Mouse (Mus musculus): ENCODE results near the gene Mier3.

Gene Mier3

DNA sequence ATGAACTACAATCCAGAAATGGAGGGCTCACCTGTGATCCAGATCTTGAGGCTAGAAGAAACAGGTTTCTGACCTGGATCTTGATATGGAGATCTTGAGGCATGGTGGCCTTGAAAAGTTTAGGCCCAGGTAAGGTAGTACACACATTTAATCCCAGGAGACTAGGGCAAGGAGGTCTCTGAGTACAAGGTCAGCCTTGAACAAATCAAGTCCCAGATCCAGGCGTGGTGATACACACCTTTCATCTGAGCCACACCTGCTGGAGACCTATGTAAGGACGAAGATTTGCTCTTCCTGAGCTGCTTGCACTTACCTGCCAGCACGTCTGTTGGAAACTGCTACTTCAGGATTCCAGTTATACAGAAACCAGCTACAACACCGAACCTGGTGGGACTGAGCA, at the start of gene Mier3:
TSS of gene Mier3 (plus strand) at position 301 of the 400 bp plus-strand sequence.
- no peak for DNase-seq (ENCODE audit: inconsistent ontology term)

DNA sequence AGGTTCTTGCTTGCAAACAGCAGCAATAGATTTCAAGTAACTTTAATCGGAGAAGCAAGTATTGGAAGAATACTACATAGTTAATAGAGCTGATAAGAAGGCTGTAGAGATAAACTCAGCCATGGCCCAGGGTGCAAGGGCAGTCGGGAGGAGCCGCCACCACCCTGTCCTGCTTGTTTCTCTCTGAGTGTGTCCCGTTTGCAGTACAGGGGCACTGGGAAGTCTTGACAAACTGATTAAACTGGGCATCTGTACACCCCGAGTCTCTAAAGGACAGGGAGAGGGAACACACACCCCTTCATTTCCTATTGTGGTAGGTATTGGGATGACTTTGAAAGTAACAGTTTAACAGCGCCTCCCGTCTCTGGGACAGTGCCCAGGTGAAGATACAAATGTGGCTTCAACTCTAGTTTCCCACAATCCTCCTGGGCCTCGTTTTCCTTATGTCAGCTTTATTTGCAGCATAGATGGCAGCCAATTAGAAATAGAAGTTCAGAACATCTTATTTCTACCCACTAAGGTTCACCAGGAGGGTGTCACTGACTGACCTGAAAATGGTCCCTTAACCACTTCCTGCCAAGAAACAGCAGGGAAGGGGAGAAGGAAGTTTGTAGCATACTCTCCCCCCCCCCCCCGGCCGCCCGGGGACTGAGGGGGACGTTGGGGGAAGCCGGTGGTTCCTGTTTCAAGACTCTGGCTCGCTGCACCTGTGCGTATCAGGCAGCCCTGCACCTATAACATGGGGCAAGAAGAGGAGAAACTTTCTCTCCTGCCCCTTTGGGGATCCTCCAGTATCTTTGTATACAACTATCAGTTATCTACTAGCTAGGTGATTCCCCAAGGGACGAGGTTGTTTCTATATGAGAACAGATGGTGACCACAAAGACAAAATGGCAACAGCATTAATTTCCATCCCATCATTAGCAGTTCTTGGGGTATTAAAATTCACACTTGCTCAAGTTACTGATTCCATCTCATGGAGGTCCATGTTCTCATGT, 46.3 kb upstream of the Mier3 start:
- DNase-seq (ENCODE audit: inconsistent ontology term), result no peak

DNA sequence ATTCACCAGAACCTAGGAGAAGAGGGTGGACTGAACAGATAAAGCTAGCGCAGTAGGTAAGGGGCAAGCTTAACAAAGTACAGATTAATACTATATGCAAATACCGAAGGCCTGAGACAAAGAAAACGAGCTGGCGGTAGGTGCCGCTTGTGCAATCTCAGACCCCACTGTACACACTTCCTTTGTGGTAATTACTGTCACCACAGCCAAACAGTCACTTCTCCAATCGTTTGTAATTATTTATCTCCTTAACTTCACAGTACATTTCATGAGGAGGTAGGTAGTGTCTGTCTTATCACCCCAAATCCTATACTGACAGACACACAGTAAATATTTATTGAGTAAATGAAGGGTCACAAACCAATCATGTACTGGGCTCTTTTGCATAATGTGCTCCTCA, 40.5 kb upstream of the Mier3 start:
- DNase-seq (ENCODE audit: inconsistent ontology term), result no peak

DNA sequence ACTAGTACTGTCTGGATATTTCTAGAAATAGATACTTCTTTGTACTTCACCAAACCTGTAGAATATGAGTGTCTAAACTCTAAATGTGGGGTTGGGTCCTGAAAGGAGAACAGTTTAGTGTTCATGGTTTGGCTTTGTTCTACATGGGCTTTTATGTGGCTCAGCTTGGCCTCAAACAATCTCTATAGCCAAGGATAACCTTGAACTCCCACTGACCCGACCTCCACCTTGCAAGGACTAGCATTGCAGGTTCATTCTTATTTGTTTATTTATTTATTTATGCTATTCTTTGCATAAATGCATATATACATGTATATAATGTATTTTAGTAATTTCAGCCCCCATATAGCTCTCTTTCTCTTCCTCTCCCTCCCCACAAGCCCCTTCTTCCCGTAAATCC, 37.1 kb upstream of the Mier3 start:
- DNase-seq (ENCODE audit: inconsistent ontology term), result no peak

DNA sequence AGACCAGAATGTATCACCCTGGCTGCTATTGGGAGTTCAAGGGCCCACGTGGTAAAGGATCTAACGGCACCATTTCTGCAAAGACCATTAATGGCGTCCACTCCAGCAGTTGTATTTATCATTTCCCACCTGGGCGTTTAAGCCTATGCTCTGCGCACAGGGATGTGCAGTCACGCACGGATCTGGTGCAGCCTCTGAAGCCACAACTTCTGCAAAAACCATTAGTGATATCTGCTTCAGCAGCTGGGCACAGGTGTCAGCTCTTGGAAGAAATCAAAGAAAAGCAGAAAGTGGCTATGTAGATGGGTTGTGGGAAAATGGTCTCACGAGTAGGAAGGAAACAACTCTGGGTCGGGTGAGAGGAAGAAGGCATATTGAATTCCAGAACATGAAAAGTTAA, 34.6 kb upstream of the Mier3 start:
- DNase-seq (ENCODE audit: inconsistent ontology term), result no peak

DNA sequence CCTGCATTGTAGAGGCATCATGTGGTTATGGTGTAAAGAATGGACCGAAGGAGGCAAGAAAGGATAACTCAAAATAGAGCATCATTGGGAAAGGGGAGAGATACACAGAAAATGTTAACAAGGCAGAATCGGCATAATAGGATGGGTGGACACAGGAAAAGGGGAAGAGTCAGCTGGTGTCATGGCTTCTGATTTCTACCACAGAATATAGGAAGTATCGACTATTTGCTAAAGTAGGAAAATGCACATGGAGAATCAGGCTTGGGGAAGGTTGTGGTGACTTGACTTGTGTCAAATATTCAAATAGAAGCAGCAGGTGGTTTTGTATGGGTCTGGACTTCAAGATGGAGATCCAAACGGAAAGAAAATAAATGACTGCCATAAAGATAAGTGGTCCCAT, 33.5 kb upstream of the Mier3 start:
- DNase-seq (ENCODE audit: inconsistent ontology term), result no peak

DNA sequence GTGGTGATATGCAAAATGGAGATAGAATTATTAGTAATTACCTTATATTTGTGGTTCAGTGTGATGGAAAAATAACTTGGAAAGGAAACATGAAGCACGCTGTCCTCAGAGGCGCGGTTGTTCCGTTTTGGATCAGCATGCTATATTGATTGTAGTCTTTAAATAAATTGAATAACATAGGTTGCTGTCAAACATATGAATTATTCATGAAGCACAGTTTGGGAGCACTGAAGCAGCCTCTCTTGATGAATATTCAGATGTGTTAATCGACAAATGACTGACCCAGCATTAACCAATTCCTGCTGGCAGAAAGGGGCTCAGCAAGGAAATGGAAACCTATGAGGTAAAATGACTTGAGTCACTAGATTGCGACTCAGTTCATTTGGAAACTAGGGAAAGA, 29.8 kb upstream of the Mier3 start:
- DNase-seq (ENCODE audit: inconsistent ontology term), result no peak

DNA sequence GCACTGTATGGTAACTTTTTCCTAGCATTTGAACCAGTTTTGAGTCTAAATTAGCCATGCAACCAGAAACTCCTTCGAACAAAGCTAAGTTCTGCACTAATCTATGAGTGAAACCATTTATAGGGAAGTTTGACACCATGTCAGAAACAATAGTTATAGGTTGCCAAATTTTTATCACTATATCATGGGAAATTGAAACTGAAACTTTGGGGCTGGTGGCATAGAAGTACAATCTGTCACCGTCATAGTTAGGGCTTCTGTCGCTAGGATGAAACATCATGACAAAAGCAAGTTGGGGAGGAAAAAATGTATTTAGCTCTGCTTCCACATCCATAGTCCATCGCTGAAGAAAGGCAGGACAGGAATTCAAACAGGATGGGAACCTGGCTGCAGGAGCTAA, 25.5 kb upstream of the Mier3 start:
- no peak for DNase-seq (ENCODE audit: inconsistent ontology term)

DNA sequence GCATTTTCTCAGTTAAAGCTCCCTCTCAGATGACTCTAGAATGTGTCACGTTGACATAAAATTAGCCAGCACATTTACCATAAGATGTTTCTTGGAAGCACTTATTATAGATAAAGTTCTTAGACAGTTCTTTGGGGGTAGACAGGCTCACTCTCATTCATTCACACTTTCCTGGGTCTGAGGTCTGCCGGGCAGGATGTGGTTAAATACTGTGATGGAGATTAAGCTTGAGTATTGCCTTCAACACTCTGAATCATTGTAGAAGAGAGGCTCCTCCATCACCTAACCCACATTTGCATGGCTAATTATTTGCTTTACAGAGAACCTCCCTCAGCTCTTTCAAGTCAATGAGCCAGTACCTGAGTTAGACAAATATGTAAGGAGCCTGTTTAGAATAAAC, 24.9 kb upstream of the Mier3 start:
- DNase-seq (ENCODE audit: inconsistent ontology term), result no peak

DNA sequence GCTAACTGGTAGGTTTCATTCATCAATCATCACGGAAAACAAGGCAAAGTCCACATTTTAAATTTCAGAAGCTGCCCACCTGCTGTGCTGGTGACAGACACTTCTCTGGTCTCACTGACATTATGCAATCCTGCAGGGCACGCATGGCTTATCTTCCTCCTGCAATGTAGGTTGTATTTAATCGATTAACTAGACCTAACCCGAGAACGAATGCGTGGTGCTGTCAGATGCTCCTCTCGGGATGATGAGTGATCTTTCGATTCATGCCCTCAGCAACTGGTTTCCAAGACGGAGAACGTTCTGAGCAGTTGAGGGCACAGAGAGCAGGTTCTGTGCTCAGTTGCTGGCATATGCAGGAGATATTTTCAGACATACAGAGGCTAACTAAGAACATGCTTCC, 24.5 kb upstream of the Mier3 start:
- DNase-seq (ENCODE audit: inconsistent ontology term), result no peak

DNA sequence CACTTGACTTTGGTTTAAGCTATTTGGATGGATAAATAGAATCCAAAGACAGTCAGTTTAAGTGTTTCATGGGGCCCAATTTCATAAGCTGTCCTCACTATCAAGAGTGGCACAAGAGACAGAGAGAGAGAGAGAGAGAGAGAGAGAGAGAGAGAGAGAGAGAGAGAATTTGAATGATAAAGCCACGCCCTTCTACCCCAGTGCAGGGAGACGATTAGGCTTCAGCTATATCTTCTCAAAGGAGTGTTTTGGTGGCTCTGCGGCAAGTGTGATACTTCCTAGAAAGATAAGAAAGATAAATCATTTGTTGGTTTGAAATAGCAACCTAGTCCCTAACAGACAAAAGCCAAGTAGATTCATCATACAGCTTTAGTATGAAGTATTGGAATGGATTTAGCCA, 24.0 kb upstream of the Mier3 start:
- DNase-seq (ENCODE audit: inconsistent ontology term), result no peak

DNA sequence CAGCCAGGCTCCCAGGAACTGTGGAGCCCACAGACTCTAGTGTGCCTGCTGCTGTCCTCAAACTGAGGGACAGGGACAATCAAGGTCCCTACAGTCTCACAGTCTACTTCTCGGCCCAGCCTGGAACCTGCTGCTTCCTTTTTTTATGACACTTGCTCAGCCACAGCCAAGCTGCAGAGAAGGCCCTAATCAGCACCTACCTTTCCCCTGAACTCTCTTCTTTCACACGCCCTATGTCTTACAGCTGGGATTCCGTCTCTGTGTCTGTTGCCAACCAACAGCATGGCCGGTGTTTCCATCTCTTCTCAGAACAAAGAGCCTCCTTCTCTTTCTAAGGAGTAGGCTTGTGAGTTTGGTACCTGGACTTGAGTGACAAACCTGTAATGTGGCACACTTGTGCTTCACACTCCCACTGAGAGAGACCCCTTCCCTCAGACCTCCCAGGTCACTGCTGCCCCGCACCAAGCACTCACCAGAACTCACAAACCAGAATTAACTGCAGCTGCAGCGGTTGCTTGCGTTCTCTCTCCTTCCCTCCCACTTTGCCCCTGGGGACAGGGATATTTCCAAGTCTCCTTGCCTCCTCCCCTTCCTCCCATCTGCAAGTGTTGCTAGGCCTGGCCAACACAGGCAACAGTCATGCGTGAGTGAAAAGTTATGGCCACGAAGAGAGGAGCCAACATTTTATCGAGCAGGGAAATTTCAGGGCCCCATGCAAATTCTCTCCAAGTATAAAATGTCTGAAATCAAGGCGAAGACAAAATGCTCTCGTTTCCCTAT, 22.1 kb upstream of the Mier3 start:
- DNase-seq (ENCODE audit: inconsistent ontology term), result no peak

DNA sequence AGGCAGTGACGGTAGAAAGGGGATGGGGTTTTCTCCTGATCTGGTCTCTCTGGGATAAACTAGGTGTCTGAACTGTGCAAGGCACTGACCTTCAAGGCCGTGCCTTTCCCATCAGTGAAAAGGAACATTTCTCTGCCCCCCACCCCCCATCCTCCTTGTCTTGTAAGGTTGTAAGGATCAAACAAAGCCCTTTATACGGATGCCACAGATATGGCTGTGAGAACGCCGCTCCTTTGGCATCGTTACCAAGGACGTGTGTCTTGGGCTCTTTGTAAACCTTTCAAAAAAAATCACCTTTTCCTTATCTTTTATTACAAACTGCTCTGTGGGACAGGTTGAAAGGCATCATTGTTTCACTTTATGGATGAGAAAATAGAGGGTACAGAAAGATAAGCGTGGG, 21.3 kb upstream of the Mier3 start:
- no peak for DNase-seq (ENCODE audit: inconsistent ontology term)

DNA sequence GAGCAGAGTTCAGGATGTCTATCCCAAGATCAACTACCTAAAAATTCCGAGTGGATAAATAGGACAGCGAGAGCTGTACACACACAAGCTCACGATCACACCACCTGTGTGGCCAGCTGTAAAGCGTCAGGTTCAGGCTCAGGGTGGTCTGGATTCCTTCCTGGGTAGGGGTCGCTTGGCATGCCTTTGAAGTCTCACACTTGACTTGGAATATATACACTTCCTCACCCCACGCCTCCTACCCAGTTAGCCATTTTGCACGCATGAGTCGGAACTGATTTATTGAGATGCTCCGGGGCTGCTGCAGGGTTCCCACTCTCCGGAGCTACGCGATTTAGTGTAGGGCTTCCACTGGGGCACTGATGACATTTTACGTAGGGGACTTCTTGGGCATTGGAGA, 20.7 kb upstream of the Mier3 start:
- DNase-seq (ENCODE audit: inconsistent ontology term), result no peak

DNA sequence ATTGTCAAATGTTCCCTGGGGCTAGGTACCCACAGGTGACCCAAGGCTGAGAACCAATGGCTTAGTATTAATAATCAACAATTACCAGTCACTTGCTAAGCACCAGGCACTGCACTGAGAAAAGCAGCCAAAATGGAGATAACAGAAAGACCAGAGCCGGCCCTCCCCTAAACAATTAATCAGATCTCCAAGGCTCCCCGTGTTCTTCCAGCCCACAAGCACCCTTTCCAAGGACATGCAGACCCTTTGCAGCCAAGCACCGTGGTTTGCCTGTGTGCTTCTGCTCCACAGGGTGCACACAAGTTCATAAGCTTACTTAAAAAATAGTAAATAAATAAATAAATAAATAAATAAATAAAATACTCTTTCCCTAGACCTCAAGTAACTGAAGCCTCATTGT, 20.2 kb upstream of the Mier3 start:
- no peak for DNase-seq (ENCODE audit: inconsistent ontology term)

DNA sequence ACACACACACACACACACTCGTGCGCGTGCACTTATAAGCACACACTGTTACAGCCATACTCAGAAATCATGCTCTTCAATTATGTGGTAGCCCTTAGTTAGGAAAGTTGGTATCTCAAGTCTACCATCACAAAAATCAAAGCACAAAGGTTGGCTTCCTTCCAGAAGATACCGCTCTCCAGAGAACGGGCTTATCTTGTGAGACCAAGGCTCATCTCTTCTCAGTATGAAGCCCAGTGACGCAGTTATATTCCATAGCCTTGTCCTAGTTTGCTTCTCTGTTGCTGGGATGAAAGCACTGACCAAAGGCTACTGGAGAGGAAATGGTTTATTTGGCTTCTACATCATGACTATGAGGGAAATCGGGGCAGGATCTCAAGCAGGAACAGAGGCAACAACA, 12.8 kb upstream of the Mier3 start:
- no peak for DNase-seq (ENCODE audit: inconsistent ontology term)

DNA sequence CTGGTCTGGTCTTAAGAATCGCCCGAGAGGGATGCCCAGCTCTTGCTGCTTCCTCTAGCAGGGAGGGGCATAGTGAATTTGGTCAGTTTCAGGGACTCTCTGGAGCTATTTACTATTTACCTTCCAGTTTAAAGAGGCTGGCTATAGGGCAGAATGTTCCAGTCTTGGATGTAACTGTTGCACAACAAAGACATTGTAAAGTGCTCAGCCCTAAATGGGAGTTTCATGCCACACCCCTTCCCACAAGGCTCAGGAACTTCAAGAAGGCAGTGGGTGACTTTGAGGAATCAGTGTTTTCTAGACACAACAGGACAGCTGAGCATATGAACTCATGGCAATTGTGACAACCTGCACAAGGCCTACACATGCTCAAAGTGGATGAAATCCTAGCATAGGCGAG, 3.9 kb upstream of the Mier3 start:
- DNase-seq (ENCODE audit: inconsistent ontology term), result no peak

DNA sequence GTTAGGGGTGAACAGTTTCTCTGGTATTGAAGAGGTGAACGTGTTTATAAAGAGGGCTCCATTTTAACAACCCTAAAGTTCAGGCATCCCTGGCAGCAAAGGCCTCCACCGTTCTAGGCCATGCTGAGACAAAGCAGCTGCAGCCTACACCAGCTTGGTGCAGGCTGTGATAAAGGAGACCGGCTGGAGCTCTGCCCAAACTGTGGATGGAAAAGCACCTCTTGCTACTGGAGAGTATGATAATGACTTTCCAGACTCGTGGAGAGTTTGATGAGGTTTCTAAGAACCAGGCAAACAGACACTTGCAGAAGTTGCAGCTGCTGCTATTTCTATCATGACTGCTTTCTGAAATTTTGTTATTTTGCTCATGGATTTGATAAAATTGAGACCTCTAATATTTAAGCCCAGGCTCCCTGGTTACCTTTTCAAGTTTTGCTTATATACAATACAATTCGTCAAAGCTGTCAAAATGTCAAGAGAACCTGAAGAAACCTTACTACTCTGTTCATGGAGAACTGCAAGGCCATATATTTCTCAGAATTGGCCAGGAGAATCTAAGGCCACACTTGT, 3.4 kb downstream of the Mier3 start:
- DNase-seq (ENCODE audit: inconsistent ontology term), result no peak

DNA sequence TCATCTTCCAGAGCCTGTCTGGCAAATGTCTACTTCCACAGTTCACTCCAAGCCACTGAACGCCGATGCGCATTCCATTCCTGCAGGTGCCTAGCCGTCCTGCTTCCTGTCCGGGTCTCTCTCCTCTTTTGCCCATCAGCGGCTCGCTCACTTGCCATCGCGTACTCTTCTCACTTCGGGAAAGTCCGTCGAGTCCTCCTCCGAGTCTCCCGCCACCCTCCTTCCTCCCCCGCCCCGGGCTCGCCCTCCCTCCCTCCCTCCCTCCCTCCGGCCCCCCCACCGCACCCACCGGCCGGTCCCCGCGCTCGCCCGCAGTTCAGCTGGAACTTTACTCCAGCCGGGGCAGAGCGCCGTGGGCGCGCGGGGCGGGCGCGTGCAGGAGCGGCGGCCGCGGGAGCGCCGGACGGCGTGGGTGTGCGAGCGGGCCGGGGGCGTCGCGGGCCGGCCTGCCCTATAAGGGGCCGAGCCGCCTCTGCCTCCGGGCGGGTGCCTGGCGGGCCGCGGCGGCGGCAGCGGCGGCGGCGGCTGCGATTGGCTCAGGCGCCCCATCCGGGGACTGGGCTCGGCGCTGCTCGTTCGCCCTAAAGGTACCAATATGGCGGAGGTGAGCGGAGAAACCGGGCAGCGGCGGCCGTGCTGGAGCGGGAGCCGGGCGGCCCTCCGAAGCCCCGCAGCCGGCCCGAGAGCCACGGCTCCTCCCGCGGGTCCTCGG, 5.1 kb downstream of the Mier3 start:
- peak; percentile 94 for DNase-seq (ENCODE audit: inconsistent ontology term)

DNA sequence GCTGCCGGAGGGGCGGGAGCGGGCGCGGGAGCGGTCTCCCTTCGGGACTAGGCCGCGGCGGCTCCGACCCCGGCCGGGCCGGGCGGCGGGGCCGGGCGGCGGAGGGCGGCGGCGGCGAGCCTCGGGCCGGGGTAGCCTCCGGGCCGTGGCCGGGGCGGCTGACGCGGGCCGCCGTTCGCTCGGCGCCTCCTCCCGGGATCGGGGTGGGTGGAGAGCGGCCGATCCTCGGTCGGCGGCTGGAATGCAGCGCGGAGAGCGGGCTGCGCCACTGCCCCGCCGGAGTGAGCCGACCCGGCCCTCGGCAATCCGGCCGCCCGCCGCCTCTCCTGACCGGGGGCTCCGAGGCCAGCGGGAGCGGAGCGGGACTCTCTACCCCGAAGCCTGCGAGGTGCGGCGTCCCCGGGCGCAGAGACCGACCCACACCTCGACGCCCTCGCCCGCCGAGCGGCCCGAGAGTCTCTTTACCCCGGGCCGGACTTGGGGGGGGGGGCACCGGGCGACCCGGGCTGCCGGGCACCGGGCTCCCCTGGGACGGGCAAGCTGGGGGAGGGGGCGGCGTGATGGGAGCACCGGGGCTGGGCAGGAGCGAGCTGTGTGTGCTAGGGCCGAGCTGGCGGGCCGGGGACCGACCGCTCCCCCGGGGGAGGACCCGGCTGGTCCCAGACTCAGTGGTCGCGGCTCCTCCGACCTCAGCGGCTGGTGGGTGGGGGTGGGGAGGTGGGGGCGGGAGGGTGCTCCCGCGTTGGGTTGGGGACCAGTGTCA, 5.9 kb downstream of the Mier3 start:
- peak; percentile 46 for DNase-seq (ENCODE audit: inconsistent ontology term)

DNA sequence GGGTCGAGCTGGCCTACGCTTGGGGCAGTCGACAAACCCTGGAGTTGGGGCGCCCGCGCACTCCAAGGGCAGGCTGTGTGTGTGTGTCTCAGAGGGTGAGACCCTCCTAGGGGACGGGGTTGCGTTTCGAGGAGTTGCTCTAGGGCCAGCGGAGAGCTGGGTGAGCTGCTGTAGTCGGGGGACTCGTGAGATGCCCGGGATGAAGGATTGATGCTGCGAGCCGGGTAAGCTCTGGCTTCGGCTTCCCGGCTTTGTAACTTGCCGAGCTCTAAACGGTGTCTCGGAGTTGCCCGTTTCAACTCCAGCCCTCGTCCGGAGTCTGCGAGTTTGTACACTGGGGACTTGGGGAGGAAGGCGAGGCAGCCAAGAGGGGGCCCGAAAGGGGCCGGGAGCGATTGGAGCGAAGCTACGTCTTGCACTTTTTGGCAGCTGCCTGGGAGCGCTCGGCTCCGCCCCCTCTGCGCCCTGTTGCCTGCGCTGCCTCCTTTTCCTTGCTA, 6.6 kb downstream of the Mier3 start:
- DNase-seq (ENCODE audit: inconsistent ontology term), result peak; percentile 87

Data from Muller cell, postnatal 12 days (primary cell).